Mouse (Mus musculus) urinary bladder, postnatal 10 days (tissue): Measurements from ENCODE around the gene Cit.

Experiments used
- DNase-seq: peaks from one replicate; pipeline ENCODE4 v3.0.0; 2022; ENCODE audit warnings: low spot score

Cit gene

DNA sequence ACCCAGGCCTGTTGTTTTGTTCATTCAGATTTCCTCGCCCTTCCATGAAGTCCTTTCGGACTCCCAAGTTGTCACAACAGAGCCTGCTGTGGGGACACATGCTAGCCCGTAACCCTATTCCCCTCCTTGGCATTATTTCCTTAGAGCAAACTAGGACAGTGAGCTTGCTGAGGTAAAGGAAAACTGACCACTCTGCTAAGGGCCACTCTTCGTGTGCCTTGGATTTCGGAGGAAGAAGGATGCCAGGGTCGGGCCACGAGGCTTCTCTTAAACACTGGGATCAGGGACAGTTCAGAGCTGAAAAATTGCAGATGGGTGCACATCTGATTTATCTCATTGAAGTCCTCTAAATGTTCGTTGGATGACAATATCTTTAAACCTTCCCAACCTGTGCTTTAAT is 200.5 kb downstream of the Cit start:
- no peak for DNase-seq

- no peak for DNase-seq
Measured at GRCm38 (mm10) chr5:116046246-116046645, 201.2 kb downstream of the Cit start.

GRCm38 (mm10) chr5:116048321-116048720 is 203.2 kb downstream of the Cit start:
- no peak for DNase-seq

DNA sequence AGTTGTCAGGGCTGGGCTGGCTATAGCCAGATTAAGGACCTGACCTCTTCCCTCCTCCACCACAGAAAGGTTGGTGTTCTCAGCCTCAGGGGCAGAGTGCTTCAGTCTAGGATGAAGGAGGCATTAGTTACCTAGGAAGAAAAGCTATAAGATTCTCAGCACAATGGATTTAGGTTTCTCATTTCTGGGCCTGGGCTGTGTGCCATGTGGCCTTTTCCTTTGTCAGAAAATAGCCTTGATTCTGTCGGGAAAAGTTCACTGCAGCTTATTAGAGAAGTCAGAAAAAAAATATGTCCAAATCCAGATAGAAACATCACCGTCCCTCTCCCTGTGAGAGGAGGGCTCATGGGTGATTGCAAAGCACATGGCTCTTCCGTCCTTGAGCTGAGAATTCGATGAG is 204.7 kb downstream of the Cit start:
- DNase-seq, result no peak

DNA sequence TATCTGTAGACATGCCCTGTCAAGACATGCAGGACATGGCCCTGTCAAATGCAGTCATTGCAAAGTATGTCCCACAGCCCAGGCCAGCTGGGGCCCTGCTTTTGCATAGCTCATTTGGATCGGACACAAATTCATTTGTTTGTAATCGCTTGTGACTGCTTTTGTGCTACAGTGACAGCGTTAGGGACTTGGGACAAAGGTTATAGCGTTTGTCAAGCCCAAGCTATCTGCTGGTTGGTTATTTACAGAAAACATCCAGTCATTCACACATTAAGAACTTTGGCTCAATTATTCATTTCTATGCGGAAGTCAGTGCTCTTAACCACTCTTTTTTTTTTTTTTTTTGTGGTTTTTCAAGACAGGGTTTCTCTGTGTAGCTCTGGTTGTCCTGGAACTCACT is 207.1 kb downstream of the Cit start:
- no peak for DNase-seq

DNA sequence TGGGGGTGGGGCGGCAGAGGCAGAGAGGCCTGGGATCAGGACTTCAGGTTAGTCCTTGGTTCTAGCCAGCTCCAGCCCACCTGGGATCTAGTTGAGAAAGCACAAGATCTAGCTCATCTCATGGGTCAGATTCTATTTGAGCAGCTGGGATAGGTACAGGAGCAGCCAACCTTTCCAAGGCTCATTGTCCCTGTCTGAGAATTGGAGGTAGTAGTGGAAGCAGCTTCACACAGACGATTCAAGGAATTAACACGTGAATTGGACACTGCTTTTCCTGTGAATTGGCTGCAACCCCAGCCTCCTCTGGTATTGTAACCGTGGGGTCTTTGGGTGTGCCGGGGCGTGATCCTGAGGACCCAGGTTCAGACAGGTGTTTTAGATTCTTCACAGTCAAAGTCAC is 207.7 kb downstream of the Cit start:
- no peak for DNase-seq
